Mouse (Mus musculus) embryo, embryonic 10.5 days (tissue): ENCODE measurements around the gene Tuba3b.

Experiments
- DNase-seq: peaks from one replicate; pipeline ENCODE4 v3.0.0-alpha.2; 2015; ENCODE audit warnings: low spot score

Tuba3b gene

DNA sequence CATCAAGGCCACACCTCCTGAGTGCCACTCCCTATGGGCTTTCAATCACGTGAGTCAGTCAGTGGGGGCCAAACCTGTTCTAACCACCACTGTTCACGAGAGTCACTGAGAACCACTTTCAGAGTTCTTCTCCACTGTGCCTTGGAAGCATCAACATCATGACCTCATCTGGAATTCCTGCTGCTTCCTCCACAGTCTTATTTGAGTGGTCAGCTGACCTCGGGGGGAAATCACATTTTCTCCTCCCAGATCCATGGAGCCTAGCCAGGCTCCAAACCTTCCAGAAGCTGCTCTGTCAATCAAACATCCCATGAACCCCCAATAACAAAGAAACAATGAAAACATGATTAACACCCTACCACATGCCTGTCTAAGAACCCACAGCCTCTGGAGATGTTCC lies 52.1 kb downstream of the Tuba3b start:
- DNase-seq, result no peak

DNA sequence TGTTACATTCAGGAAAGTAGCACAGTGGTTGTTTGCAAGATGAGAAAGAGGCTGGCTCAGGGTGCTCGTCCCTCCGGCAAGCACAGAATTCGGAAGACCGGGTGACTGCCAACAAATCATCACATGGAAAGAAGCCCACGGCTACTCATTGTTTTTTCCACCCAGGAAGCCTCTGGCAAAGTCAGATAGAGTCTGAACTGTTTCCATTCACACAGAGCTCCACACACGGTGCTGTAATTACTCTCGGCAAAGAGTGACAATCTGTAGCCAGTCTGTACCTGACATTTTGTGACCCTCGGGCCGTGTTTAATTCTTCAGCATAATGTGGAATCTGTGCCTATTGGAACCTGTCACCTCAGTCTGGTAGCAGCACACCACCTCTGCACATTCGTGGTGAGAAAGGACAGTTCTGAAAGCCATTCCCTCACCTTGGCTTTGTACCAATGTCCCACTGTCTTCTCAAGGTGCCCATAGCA lies 54.1 kb downstream of the Tuba3b start:
- no peak for DNase-seq
